Mouse (Mus musculus): ENCODE measurements around the gene Gm20594. TPM values are rescaled to one million over a fixed set of nuclear protein-coding genes. Genes with fewer than 3 reads are reported as not detected.

Gm20594 gene
- polyA plus RNA-seq (2014; fragmentation: Illumina TruSeq; extraction: RNeasy Lipid Tissue Mini Kit (QIAGEN cat#74804); ENCODE audit: low read depth, low replicate concordance): not detected

DNA sequence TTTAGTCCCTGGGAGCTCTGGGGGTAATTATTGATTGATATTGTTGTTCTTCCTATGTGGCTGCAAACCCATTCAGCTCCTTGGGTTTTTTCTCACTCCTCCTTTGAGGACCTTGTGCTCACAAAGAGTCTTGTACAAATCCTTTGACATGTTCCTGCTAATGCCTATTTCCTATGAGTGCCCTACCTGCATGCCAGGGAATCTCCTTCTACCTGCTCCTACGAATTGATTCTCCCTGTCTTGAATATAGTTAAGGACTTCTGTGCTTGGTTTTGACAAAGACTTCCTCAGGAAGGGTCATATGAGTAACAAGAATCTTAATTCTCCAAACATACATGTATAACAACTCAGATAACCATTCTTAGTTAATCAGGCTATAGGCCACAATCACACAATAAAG is at the start of gene Gm20594:
Gm20594 (plus strand) TSS at position 301 of the 400 bp plus-strand sequence.

Other genes starting within 250 kb of the Gm20594 start
- gene Lrrtm4, start 201.0 kb downstream of the Gm20594 start, polyA plus RNA-seq (2014; fragmentation: Illumina TruSeq; extraction: RNeasy Lipid Tissue Mini Kit (QIAGEN cat#74804); ENCODE audit: low read depth, low replicate concordance): not detected